Mouse (Mus musculus): ENCODE results near the gene Arid1b. TPM values are rescaled to one million over a fixed set of nuclear protein-coding genes. Genes with fewer than 3 reads are reported as not detected.

Gene Arid1b
- polyA plus RNA-seq, 1 experiment: 9.1 TPM

- Histone ChIP-seq H3K27me3 (ENCODE audit: control insufficient read depth, insufficient read depth, insufficient read length) (no peaks in the 10 kb centered on the region), H3K79me3 (ENCODE audit: low read depth) (peaks cover 2% of the 10 kb centered on the region), H3ac (ENCODE audit: control insufficient read depth, insufficient read length, low read depth) (no peak overlapping the region), H3K79me2 (ENCODE audit: control insufficient read depth, insufficient read depth) (peaks cover 16% of the 10 kb centered on the region), H3K4me3 (ENCODE audit: insufficient read depth, poor library complexity, severe bottlenecking) (no peak overlapping the region), H3K36me3 (ENCODE audit: control insufficient read depth, insufficient read depth) (no peaks in the 10 kb centered on the region)
- TF ChIP-seq CEBPB (IDR thresholded peaks at IDR 0.05; ENCODE audit: low read depth): no peak
- peak; percentile 24 for TF ChIP-seq CTCF (IDR thresholded peaks at IDR 0.05; ENCODE audit: control insufficient read depth, insufficient read depth, insufficient read length)
- no peak for TF ChIP-seq MAX (IDR thresholded peaks at IDR 0.05)
- TF ChIP-seq USF1 (IDR thresholded peaks at IDR 0.05; ENCODE audit: low read depth): no peak
Observed at GRCm38 (mm10) chr17:5187546-5187945, 193.4 kb downstream of the Arid1b start.

GRCm38 (mm10) chr17:5188400-5188799, 194.3 kb downstream of the Arid1b start:
- no peak overlapping the region for H3K4me3 ChIP-seq (ENCODE audit: insufficient read depth, poor library complexity, severe bottlenecking)
- no peaks in the 10 kb centered on the region for H3K36me3 ChIP-seq (ENCODE audit: control insufficient read depth, insufficient read depth)
- peaks cover 2% of the 10 kb centered on the region for H3K79me3 ChIP-seq (ENCODE audit: low read depth)
- no peak for TF ChIP-seq USF1 (IDR thresholded peaks at IDR 0.05; ENCODE audit: low read depth)
- no peak for TF ChIP-seq CEBPB (IDR thresholded peaks at IDR 0.05; ENCODE audit: low read depth)
- H3K79me2 ChIP-seq (ENCODE audit: control insufficient read depth, insufficient read depth): peaks cover 16% of the 10 kb centered on the region
- H3K27me3 ChIP-seq (ENCODE audit: control insufficient read depth, insufficient read depth, insufficient read length): no peaks in the 10 kb centered on the region
- no peak overlapping the region for H3ac ChIP-seq (ENCODE audit: control insufficient read depth, insufficient read length, low read depth)

GRCm38 (mm10) chr17:5189551-5190351, 195.6 kb downstream of the Arid1b start:
- peak overlapping the region; percentile 37 for H3K4me3 ChIP-seq (ENCODE audit: insufficient read depth, poor library complexity, severe bottlenecking)
- peak overlapping the region; percentile 78 for H3ac ChIP-seq (ENCODE audit: control insufficient read depth, insufficient read length, low read depth)
- H3K27me3 ChIP-seq (ENCODE audit: control insufficient read depth, insufficient read depth, insufficient read length): no peaks in the 10 kb centered on the region
- H3K79me3 ChIP-seq (ENCODE audit: low read depth): peaks cover 2% of the 10 kb centered on the region
- H3K36me3 ChIP-seq (ENCODE audit: control insufficient read depth, insufficient read depth): no peaks in the 10 kb centered on the region
- peaks cover 16% of the 10 kb centered on the region for H3K79me2 ChIP-seq (ENCODE audit: control insufficient read depth, insufficient read depth)
- no peak for TF ChIP-seq CEBPB (IDR thresholded peaks at IDR 0.05; ENCODE audit: low read depth)
- no peak for TF ChIP-seq MAX (IDR thresholded peaks at IDR 0.05)
- TF ChIP-seq FOSL1 (IDR thresholded peaks at IDR 0.05; ENCODE audit: insufficient read depth, low read length, poor library complexity, severe bottlenecking): no peak
- TF ChIP-seq USF1 (IDR thresholded peaks at IDR 0.05; ENCODE audit: low read depth): no peak
- no peak for TF ChIP-seq MYOD1 (IDR thresholded peaks at IDR 0.05; ENCODE audit: control insufficient read depth, insufficient read length, low read depth)
- TF ChIP-seq CTCF (IDR thresholded peaks at IDR 0.05; ENCODE audit: control insufficient read depth, insufficient read depth, insufficient read length): peak; percentile 26

GRCm38 (mm10) chr17:5190367-5190766, 196.2 kb downstream of the Arid1b start:
- H3K4me3 ChIP-seq (ENCODE audit: insufficient read depth, poor library complexity, severe bottlenecking): no peak overlapping the region
- TF ChIP-seq MYOD1 (IDR thresholded peaks at IDR 0.05; ENCODE audit: control insufficient read depth, insufficient read length, low read depth): no peak
- no peak for TF ChIP-seq MAX (IDR thresholded peaks at IDR 0.05)
- no peak for TF ChIP-seq USF1 (IDR thresholded peaks at IDR 0.05; ENCODE audit: low read depth)
- no peak for TF ChIP-seq CTCF (IDR thresholded peaks at IDR 0.05; ENCODE audit: control insufficient read depth, insufficient read depth, insufficient read length)
- TF ChIP-seq FOSL1 (IDR thresholded peaks at IDR 0.05; ENCODE audit: insufficient read depth, low read length, poor library complexity, severe bottlenecking): no peak
- no peak for TF ChIP-seq CEBPB (IDR thresholded peaks at IDR 0.05; ENCODE audit: low read depth)
- no peak for TF ChIP-seq MYOG (IDR thresholded peaks at IDR 0.05; ENCODE audit: control insufficient read depth, extremely low read depth, insufficient read length)
- H3K36me3 ChIP-seq (ENCODE audit: control insufficient read depth, insufficient read depth): no peaks in the 10 kb centered on the region
- no peaks in the 10 kb centered on the region for H3K27me3 ChIP-seq (ENCODE audit: control insufficient read depth, insufficient read depth, insufficient read length)
- peaks cover 2% of the 10 kb centered on the region for H3K79me3 ChIP-seq (ENCODE audit: low read depth)
- H3K79me2 ChIP-seq (ENCODE audit: control insufficient read depth, insufficient read depth): peaks cover 16% of the 10 kb centered on the region
- H3ac ChIP-seq (ENCODE audit: control insufficient read depth, insufficient read length, low read depth): no peak overlapping the region

- H3ac ChIP-seq (ENCODE audit: control insufficient read depth, insufficient read length, low read depth): no peak overlapping the region
- no peaks in the 10 kb centered on the region for H3K36me3 ChIP-seq (ENCODE audit: control insufficient read depth, insufficient read depth)
- peaks cover 7% of the 10 kb centered on the region for H3K79me2 ChIP-seq (ENCODE audit: control insufficient read depth, insufficient read depth)
- no peaks in the 10 kb centered on the region for H3K27me3 ChIP-seq (ENCODE audit: control insufficient read depth, insufficient read depth, insufficient read length)
- H3K79me3 ChIP-seq (ENCODE audit: low read depth): peaks cover 2% of the 10 kb centered on the region
- no peak overlapping the region for H3K4me3 ChIP-seq (ENCODE audit: insufficient read depth, poor library complexity, severe bottlenecking)
- TF ChIP-seq CTCF (IDR thresholded peaks at IDR 0.05; ENCODE audit: control insufficient read depth, insufficient read depth, insufficient read length): no peak
- no peak for TF ChIP-seq MYOG (IDR thresholded peaks at IDR 0.05; ENCODE audit: control insufficient read depth, extremely low read depth, insufficient read length)
- TF ChIP-seq MAX (IDR thresholded peaks at IDR 0.05): no peak
- no peak for TF ChIP-seq CEBPB (IDR thresholded peaks at IDR 0.05; ENCODE audit: low read depth)
- no peak for TF ChIP-seq USF1 (IDR thresholded peaks at IDR 0.05; ENCODE audit: low read depth)
- TF ChIP-seq FOSL1 (IDR thresholded peaks at IDR 0.05; ENCODE audit: insufficient read depth, low read length, poor library complexity, severe bottlenecking): no peak
- TF ChIP-seq MYOD1 (IDR thresholded peaks at IDR 0.05; ENCODE audit: control insufficient read depth, insufficient read length, low read depth): no peak
Observed at GRCm38 (mm10) chr17:5194157-5194916, 200.2 kb downstream of the Arid1b start.
